Mouse (Mus musculus): ENCODE data around the gene Rgs17. TPM values are rescaled to one million over a fixed set of nuclear protein-coding genes. Genes with fewer than 3 reads are reported as not detected.

Rgs17 gene
- polyA plus RNA-seq, 1 experiment from 2014 or later, result 0.93 TPM

- Histone ChIP-seq H3K4me3 (no peak overlapping the region), H3K9me3 (no peaks in the 10 kb centered on the region), H3K9ac (no peak overlapping the region), H3K27me3 (no peaks in the 10 kb centered on the region), H3K4me2 (replicated peaks) (no peak overlapping the region), H3K27ac (no peak overlapping the region), H3K4me1 (no peaks in the 10 kb centered on the region), H3K36me3 (no peaks in the 10 kb centered on the region)
- no peak for ATAC-seq (ENCODE audit: insufficient number of reproducible peaks, insufficient read depth, low FRiP score, low TSS enrichment)
- 88% methylated on average over 11 of the region's 11 CpGs for WGBS
Observed at GRCm38 (mm10) chr10:5867981-5868552, 54.1 kb downstream of the Rgs17 start.

- Histone ChIP-seq H3K4me2 (replicated peaks) (no peak overlapping the region), H3K9me3 (no peaks in the 10 kb centered on the region), H3K4me3 (no peak overlapping the region), H3K36me3 (no peaks in the 10 kb centered on the region), H3K27ac (no peak overlapping the region), H3K27me3 (no peaks in the 10 kb centered on the region), H3K4me1 (no peaks in the 10 kb centered on the region), H3K9ac (no peak overlapping the region)
- ATAC-seq (ENCODE audit: insufficient number of reproducible peaks, insufficient read depth, low FRiP score, low TSS enrichment), result no peak
- 47% methylated on average over 2 of the region's 2 CpGs for WGBS
Observed at GRCm38 (mm10) chr10:5865996-5866395, 56.2 kb downstream of the Rgs17 start.

GRCm38 (mm10) chr10:5862669-5863068, 59.5 kb downstream of the Rgs17 start:
- Histone ChIP-seq H3K27me3 (no peaks in the 10 kb centered on the region), H3K4me1 (no peaks in the 10 kb centered on the region), H3K27ac (no peak overlapping the region), H3K9ac (no peak overlapping the region), H3K4me2 (replicated peaks) (no peak overlapping the region), H3K36me3 (no peaks in the 10 kb centered on the region), H3K9me3 (no peaks in the 10 kb centered on the region), H3K4me3 (no peak overlapping the region)
- no peak for ATAC-seq (ENCODE audit: insufficient number of reproducible peaks, insufficient read depth, low FRiP score, low TSS enrichment)
- WGBS, result 94% methylated on average over 3 of the region's 3 CpGs

GRCm38 (mm10) chr10:5860849-5861248, 61.4 kb downstream of the Rgs17 start:
- H3K9me3 ChIP-seq, result no peaks in the 10 kb centered on the region
- no peak overlapping the region for H3K9ac ChIP-seq
- no peak for ATAC-seq (ENCODE audit: insufficient number of reproducible peaks, insufficient read depth, low FRiP score, low TSS enrichment)
- no peak overlapping the region for H3K4me2 ChIP-seq (replicated peaks)
- no peaks in the 10 kb centered on the region for H3K4me1 ChIP-seq
- no peaks in the 10 kb centered on the region for H3K27me3 ChIP-seq
- H3K4me3 ChIP-seq, result no peak overlapping the region
- no peaks in the 10 kb centered on the region for H3K36me3 ChIP-seq
- 83% methylated on average over 3 of the region's 3 CpGs for WGBS
- no peak overlapping the region for H3K27ac ChIP-seq

- no peaks in the 10 kb centered on the region for H3K4me1 ChIP-seq
- H3K27ac ChIP-seq, result no peak overlapping the region
- no peak overlapping the region for H3K9ac ChIP-seq
- no peaks in the 10 kb centered on the region for H3K27me3 ChIP-seq
- no peak for ATAC-seq (ENCODE audit: insufficient number of reproducible peaks, insufficient read depth, low FRiP score, low TSS enrichment)
- no peaks in the 10 kb centered on the region for H3K36me3 ChIP-seq
- H3K9me3 ChIP-seq, result no peaks in the 10 kb centered on the region
- 74% methylated on average over 4 of the region's 4 CpGs for WGBS
- H3K4me2 ChIP-seq (replicated peaks), result no peak overlapping the region
- no peak overlapping the region for H3K4me3 ChIP-seq
Observed at GRCm38 (mm10) chr10:5859729-5860128, 62.5 kb downstream of the Rgs17 start.

GRCm38 (mm10) chr10:5857996-5858549, 64.1 kb downstream of the Rgs17 start:
- WGBS, result 52% methylated on average over 10 of the region's 10 CpGs
- Histone ChIP-seq H3K4me3 (no peak overlapping the region), H3K4me1 (no peaks in the 10 kb centered on the region), H3K9ac (no peak overlapping the region), H3K36me3 (no peaks in the 10 kb centered on the region), H3K9me3 (no peaks in the 10 kb centered on the region), H3K27ac (no peak overlapping the region), H3K27me3 (no peaks in the 10 kb centered on the region), H3K4me2 (replicated peaks) (no peak overlapping the region)
- no peak for ATAC-seq (ENCODE audit: insufficient number of reproducible peaks, insufficient read depth, low FRiP score, low TSS enrichment)

- no peaks in the 10 kb centered on the region for H3K27me3 ChIP-seq
- 83% methylated on average over 8 of the region's 8 CpGs for WGBS
- no peak overlapping the region for H3K4me2 ChIP-seq (replicated peaks)
- H3K4me3 ChIP-seq, result no peak overlapping the region
- ATAC-seq (ENCODE audit: insufficient number of reproducible peaks, insufficient read depth, low FRiP score, low TSS enrichment), result no peak
- no peaks in the 10 kb centered on the region for H3K4me1 ChIP-seq
- no peaks in the 10 kb centered on the region for H3K36me3 ChIP-seq
- no peaks in the 10 kb centered on the region for H3K9me3 ChIP-seq
- H3K27ac ChIP-seq, result no peak overlapping the region
- no peak overlapping the region for H3K9ac ChIP-seq
Observed at GRCm38 (mm10) chr10:5853290-5853868, 68.8 kb downstream of the Rgs17 start.

GRCm38 (mm10) chr10:5846939-5847338, 75.3 kb downstream of the Rgs17 start:
- WGBS, result 32% methylated on average over 2 of the region's 2 CpGs
- no peak overlapping the region for H3K4me3 ChIP-seq
- H3K27me3 ChIP-seq, result no peaks in the 10 kb centered on the region
- no peak overlapping the region for H3K4me2 ChIP-seq (replicated peaks)
- no peaks in the 10 kb centered on the region for H3K36me3 ChIP-seq
- no peak for ATAC-seq (ENCODE audit: insufficient number of reproducible peaks, insufficient read depth, low FRiP score, low TSS enrichment)
- no peak overlapping the region for H3K27ac ChIP-seq
- no peaks in the 10 kb centered on the region for H3K9me3 ChIP-seq
- no peaks in the 10 kb centered on the region for H3K4me1 ChIP-seq
- no peak overlapping the region for H3K9ac ChIP-seq

GRCm38 (mm10) chr10:5841369-5841768, 80.8 kb downstream of the Rgs17 start:
- Histone ChIP-seq H3K36me3 (no peaks in the 10 kb centered on the region), H3K4me1 (no peaks in the 10 kb centered on the region), H3K9ac (no peak overlapping the region), H3K4me3 (no peak overlapping the region), H3K27me3 (no peaks in the 10 kb centered on the region), H3K27ac (no peak overlapping the region), H3K9me3 (no peaks in the 10 kb centered on the region), H3K4me2 (replicated peaks) (no peak overlapping the region)
- ATAC-seq (ENCODE audit: insufficient number of reproducible peaks, insufficient read depth, low FRiP score, low TSS enrichment), result no peak
- 84% methylated on average over 4 of the region's 4 CpGs for WGBS

- H3K4me1 ChIP-seq, result peaks cover 13% of the 10 kb centered on the region
- H3K9ac ChIP-seq, result no peak overlapping the region
- no peak for ATAC-seq (ENCODE audit: insufficient number of reproducible peaks, insufficient read depth, low FRiP score, low TSS enrichment)
- no peak overlapping the region for H3K4me3 ChIP-seq
- no peaks in the 10 kb centered on the region for H3K27me3 ChIP-seq
- 75% methylated on average over 6 of the region's 6 CpGs for WGBS
- no peak overlapping the region for H3K4me2 ChIP-seq (replicated peaks)
- no peak overlapping the region for H3K27ac ChIP-seq
- H3K9me3 ChIP-seq, result no peaks in the 10 kb centered on the region
- 0 out of 2 replicates have a peak, but pooled peaks cover 5% of the 10 kb centered on the region for H3K36me3 ChIP-seq
Observed at GRCm38 (mm10) chr10:5826336-5827025, 95.7 kb downstream of the Rgs17 start.

GRCm38 (mm10) chr10:5824779-5825178, 97.4 kb downstream of the Rgs17 start:
- H3K4me3 ChIP-seq, result peak overlapping the region; percentile 93
- H3K9ac ChIP-seq, result no peak overlapping the region
- 2% methylated on average over 3 of the region's 3 CpGs for WGBS
- no peaks in the 10 kb centered on the region for H3K27me3 ChIP-seq
- H3K36me3 ChIP-seq, result peaks cover 5% of the 10 kb centered on the region; the same call in 1 of the 2 replicates
- ATAC-seq (ENCODE audit: insufficient number of reproducible peaks, insufficient read depth, low FRiP score, low TSS enrichment), result no peak
- H3K27ac ChIP-seq, result peak overlapping the region; percentile 93
- H3K9me3 ChIP-seq, result no peaks in the 10 kb centered on the region
- peaks cover 13% of the 10 kb centered on the region for H3K4me1 ChIP-seq
- H3K4me2 ChIP-seq (replicated peaks), result peak overlapping the region; percentile 65
